Mouse (Mus musculus): ENCODE measurements around the gene Xpot. TPM values are rescaled to one million over a fixed set of nuclear protein-coding genes. Genes with fewer than 3 reads are reported as not detected.

The Xpot gene
- polyA plus RNA-seq, 1 experiment, result 0.26 TPM

- H3K27me3 ChIP-seq (ENCODE audit: control insufficient read depth), result no peaks in the 10 kb centered on the region
- peaks cover 2% of the 10 kb centered on the region for H3K4me1 ChIP-seq (ENCODE audit: control insufficient read depth)
- peaks cover 97% of the 10 kb centered on the region for H3K36me3 ChIP-seq (ENCODE audit: control insufficient read depth)
- H3K4me3 ChIP-seq (replicated peaks), result no peak overlapping the region
- H3K9me3 ChIP-seq (ENCODE audit: control insufficient read depth, low read length), result peaks cover 14% of the 10 kb centered on the region
- TF ChIP-seq TAL1 (IDR thresholded peaks at IDR 0.05; ENCODE audit: low read length) (no peak), GATA1 (IDR thresholded peaks at IDR 0.05; ENCODE audit: low read length) (no peak)
Measured at GRCm38 (mm10) chr10:121608177-121608576, 18.0 kb downstream of the Xpot start.

DNA sequence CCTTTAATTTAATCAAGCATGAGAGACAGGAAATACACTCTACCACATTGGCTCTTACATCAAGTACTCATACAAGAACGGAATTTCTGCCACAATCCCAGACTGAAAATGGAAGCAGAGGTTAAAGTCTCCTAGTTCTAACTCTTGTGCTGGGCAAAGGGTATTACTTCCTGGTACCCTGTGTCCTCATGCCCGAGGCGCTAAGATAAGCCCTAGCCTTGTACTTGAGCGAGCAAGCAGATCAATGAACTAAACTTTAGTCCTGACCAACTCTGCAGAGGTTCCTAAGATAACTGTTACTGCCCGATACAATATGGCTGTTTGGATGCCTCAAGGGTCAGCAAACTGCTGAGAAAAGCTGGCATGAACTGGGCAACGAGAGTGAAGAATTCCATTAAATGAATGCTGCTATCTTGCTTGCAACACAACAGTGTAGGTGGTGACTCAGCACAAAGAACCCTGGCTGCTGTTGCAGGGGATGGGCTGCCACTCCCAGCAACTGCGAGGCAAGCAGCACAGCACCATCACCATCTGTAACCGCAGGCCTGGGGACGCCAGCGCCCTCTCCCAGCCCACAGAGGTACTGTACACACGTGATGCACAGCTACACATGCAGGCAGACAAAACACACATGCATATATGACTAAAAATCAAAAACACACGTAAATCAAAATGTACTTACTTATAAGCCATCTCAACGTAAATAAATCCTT, 21.3 kb downstream of the Xpot start:
- H3K4me3 ChIP-seq (replicated peaks), result no peak overlapping the region
- H3K4me1 ChIP-seq (ENCODE audit: control insufficient read depth), result peaks cover 2% of the 10 kb centered on the region
- TF ChIP-seq GATA1 (IDR thresholded peaks at IDR 0.05; ENCODE audit: low read length) (no peak), TAL1 (IDR thresholded peaks at IDR 0.05; ENCODE audit: low read length) (no peak)
- peaks cover 98% of the 10 kb centered on the region for H3K36me3 ChIP-seq (ENCODE audit: control insufficient read depth)
- no peaks in the 10 kb centered on the region for H3K27me3 ChIP-seq (ENCODE audit: control insufficient read depth)
- peaks cover 14% of the 10 kb centered on the region for H3K9me3 ChIP-seq (ENCODE audit: control insufficient read depth, low read length)

DNA sequence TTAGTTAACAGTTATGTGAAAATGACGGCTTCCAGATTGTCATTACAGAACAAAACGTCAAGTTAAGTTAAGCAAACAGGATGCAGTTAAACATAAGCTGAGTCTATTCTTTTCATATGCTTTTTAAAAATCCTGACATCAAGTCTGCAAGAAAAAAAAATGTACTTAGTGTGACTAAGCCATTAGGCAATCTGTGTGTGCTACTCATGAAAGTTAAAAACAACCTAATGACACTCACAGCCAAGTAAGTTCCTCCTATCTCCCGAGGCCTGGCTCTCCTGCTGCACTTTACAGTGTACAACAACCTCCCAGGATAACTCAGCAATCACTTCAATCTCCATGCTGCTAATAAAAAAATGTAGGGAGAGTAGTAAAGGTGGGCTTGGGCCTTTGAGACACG, 22.6 kb downstream of the Xpot start:
- no peak for TF ChIP-seq GATA1 (IDR thresholded peaks at IDR 0.05; ENCODE audit: low read length)
- TF ChIP-seq TAL1 (IDR thresholded peaks at IDR 0.05; ENCODE audit: low read length), result no peak
- Histone ChIP-seq H3K4me1 (ENCODE audit: control insufficient read depth) (peaks cover 2% of the 10 kb centered on the region), H3K4me3 (replicated peaks) (no peak overlapping the region), H3K27me3 (ENCODE audit: control insufficient read depth) (no peaks in the 10 kb centered on the region), H3K36me3 (ENCODE audit: control insufficient read depth) (peaks cover 99% of the 10 kb centered on the region), H3K9me3 (ENCODE audit: control insufficient read depth, low read length) (peaks cover 12% of the 10 kb centered on the region)

DNA sequence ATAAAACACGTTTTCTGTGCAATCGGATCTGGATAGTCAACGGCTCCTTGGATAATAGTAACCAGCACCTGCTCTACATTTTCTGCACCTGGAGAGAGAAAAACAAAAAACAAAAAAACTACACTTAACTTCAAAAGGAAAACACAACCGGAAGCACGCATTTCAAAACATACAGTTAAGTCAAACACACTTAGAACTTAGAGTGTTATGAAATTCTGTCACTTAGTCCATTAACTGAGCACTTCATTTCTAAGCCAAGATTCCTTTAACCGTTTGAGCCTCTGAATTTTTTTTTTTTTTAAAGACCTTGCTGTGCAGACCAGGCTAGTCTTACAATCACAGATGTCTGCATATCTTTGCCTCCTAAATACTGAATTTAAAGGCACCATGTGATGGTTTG, 24.9 kb downstream of the Xpot start:
- TF ChIP-seq GATA1 (IDR thresholded peaks at IDR 0.05; ENCODE audit: low read length) (no peak), TAL1 (IDR thresholded peaks at IDR 0.05; ENCODE audit: low read length) (no peak)
- Histone ChIP-seq H3K27me3 (ENCODE audit: control insufficient read depth) (no peaks in the 10 kb centered on the region), H3K4me1 (ENCODE audit: control insufficient read depth) (peaks cover 2% of the 10 kb centered on the region), H3K4me3 (replicated peaks) (no peak overlapping the region), H3K9me3 (ENCODE audit: control insufficient read depth, low read length) (peaks cover 12% of the 10 kb centered on the region), H3K36me3 (ENCODE audit: control insufficient read depth) (peaks cover 99% of the 10 kb centered on the region)

DNA sequence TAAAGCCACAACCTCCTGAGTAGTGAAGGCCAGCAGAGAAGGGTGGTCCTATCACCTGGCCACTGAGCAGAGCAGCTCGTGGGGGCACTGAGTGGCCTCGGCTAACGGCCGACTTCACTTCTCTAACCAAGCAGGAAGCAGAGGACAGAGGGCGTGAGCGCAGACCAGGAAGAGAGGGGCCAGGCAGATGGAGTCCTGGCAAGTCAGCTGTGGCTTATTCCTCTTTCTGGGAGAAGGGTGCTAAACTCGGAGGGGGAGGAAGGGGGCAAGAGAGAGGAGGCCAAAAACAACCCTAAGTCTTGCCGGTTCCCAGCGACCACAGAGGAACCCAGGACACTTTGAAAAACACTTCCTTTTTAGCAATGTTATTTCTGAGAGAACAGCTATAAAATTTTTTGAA, 29.6 kb downstream of the Xpot start:
- Histone ChIP-seq H3K4me1 (ENCODE audit: control insufficient read depth) (no peaks in the 10 kb centered on the region), H3K27me3 (ENCODE audit: control insufficient read depth) (no peaks in the 10 kb centered on the region), H3K9me3 (ENCODE audit: control insufficient read depth, low read length) (no peaks in the 10 kb centered on the region), H3K4me3 (replicated peaks) (no peak overlapping the region), H3K36me3 (ENCODE audit: control insufficient read depth) (peaks cover 92% of the 10 kb centered on the region)
- TF ChIP-seq TAL1 (IDR thresholded peaks at IDR 0.05; ENCODE audit: low read length) (no peak), GATA1 (IDR thresholded peaks at IDR 0.05; ENCODE audit: low read length) (no peak)

DNA sequence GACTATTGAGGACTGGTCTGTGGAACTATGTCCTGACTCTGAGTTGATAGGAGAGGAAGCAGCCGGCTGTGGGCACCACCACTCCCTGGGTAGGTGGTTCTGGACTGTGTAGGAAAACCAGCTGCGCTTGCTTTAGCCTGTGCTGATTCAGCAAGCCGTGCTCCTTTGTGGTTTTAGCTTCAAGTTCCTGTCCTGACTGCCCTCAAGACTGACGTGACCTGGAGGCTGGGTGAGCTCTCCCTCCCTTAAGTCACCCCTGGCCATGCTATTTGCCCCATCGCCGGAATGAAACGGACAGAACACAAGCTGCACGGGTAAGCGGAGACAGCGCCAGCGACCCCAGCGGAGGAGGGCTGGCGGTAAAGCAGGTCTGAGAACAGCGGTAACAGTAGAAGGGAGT, 35.0 kb downstream of the Xpot start:
- Histone ChIP-seq H3K27me3 (ENCODE audit: control insufficient read depth) (no peaks in the 10 kb centered on the region), H3K4me1 (ENCODE audit: control insufficient read depth) (peaks cover 12% of the 10 kb centered on the region), H3K36me3 (ENCODE audit: control insufficient read depth) (peaks cover 58% of the 10 kb centered on the region), H3K4me3 (replicated peaks) (no peak overlapping the region), H3K9me3 (ENCODE audit: control insufficient read depth, low read length) (no peaks in the 10 kb centered on the region)
- TF ChIP-seq GATA1 (IDR thresholded peaks at IDR 0.05; ENCODE audit: low read length) (no peak), TAL1 (IDR thresholded peaks at IDR 0.05; ENCODE audit: low read length) (no peak)

- H3K4me3 ChIP-seq (replicated peaks), result peak overlapping the region; percentile 95
- H3K4me1 ChIP-seq (ENCODE audit: control insufficient read depth), result peaks cover 26% of the 10 kb centered on the region
- peaks cover 48% of the 10 kb centered on the region for H3K36me3 ChIP-seq (ENCODE audit: control insufficient read depth)
- TF ChIP-seq TAL1 (IDR thresholded peaks at IDR 0.05; ENCODE audit: low read length) (no peak), GATA1 (IDR thresholded peaks at IDR 0.05; ENCODE audit: low read length) (no peak)
- H3K27me3 ChIP-seq (ENCODE audit: control insufficient read depth), result no peaks in the 10 kb centered on the region
- no peaks in the 10 kb centered on the region for H3K9me3 ChIP-seq (ENCODE audit: control insufficient read depth, low read length)
Measured at GRCm38 (mm10) chr10:121587371-121587840, 38.7 kb downstream of the Xpot start.

GRCm38 (mm10) chr10:121586675-121587370, 39.3 kb downstream of the Xpot start, which contains the start of gene Tbk1:
Gene Tbk1, minus strand, starts transcription at chr10:121586787.
- H3K9me3 ChIP-seq (ENCODE audit: control insufficient read depth, low read length), result no peaks in the 10 kb centered on the region
- H3K27me3 ChIP-seq (ENCODE audit: control insufficient read depth), result no peaks in the 10 kb centered on the region
- peaks cover 48% of the 10 kb centered on the region for H3K36me3 ChIP-seq (ENCODE audit: control insufficient read depth)
- no peak for TF ChIP-seq TAL1 (IDR thresholded peaks at IDR 0.05; ENCODE audit: low read length)
- TF ChIP-seq GATA1 (IDR thresholded peaks at IDR 0.05; ENCODE audit: low read length), result no peak
- H3K4me1 ChIP-seq (ENCODE audit: control insufficient read depth), result peaks cover 28% of the 10 kb centered on the region
- H3K4me3 ChIP-seq (replicated peaks), result peak within 1 kb of the TSS; percentile 95
